Mouse (Mus musculus) midbrain, embryonic 14.5 days (tissue): ENCODE measurements around the gene Ddx6. TPM values are rescaled to one million over a fixed set of nuclear protein-coding genes. Genes with fewer than 3 reads are reported as not detected.
A peak's percentile ranks its signal among the peaks of the same experiment; 100 is the strongest.

Experiments used
- ATAC-seq: fragments of 200-750 bp; cut with Nextera tagmentation; 2 replicates; pipeline ENCODE4 v1.8.0; 2017; ENCODE audit warnings: moderate number of reproducible peaks, moderate library complexity; ENCODE audit not compliant: low FRiP score, low TSS enrichment
- DNase-seq: peaks from one replicate; pipeline ENCODE4 v3.0.0-alpha.2; 2015
- H3K27ac ChIP-seq: fragments of 300-500 bp; sonication (generic); replicated peaks from 2 replicates; pipeline ENCODE4 v1.5.1; 2014; ENCODE audit warnings: mild to moderate bottlenecking, low read depth, low read length, moderate library complexity
- H3K27me3 ChIP-seq: fragments of 300-500 bp; sonication (generic); 2 replicates; pipeline ENCODE4 v1.6.1; 2014; ENCODE audit warnings: low read length, control low read depth, mixed read lengths; ENCODE audit not compliant: control insufficient read depth, insufficient read depth
- H3K36me3 ChIP-seq: fragments of 300-500 bp; sonication (generic); 2 replicates; pipeline ENCODE4 v1.6.1; 2014; ENCODE audit warnings: low read length, control low read depth; ENCODE audit not compliant: control insufficient read depth, insufficient read depth
- H3K4me1 ChIP-seq: fragments of 300-500 bp; sonication (generic); 2 replicates; pipeline ENCODE4 v1.6.1; 2014; ENCODE audit warnings: mild to moderate bottlenecking, antibody characterized with exemption, low read length, control low read depth; ENCODE audit not compliant: control insufficient read depth, insufficient read depth
- H3K4me2 ChIP-seq: fragments of 300-500 bp; sonication (generic); 2 replicates; pipeline ENCODE4 v1.6.1; 2014; ENCODE audit warnings: mild to moderate bottlenecking, low read length, moderate library complexity
- H3K4me3 ChIP-seq: fragments of 300-500 bp; sonication (generic); replicated peaks from 2 replicates; pipeline ENCODE4 v1.5.1; 2014; ENCODE audit warnings: low read depth, low read length
- H3K9ac ChIP-seq: fragments of 300-500 bp; sonication (generic); replicated peaks from 2 replicates; pipeline ENCODE4 v1.6.1; 2014; ENCODE audit warnings: mild to moderate bottlenecking, low read length, moderate library complexity
- H3K9me3 ChIP-seq: fragments of 300-500 bp; sonication (generic); 2 replicates; pipeline ENCODE4 v1.6.1; 2016; ENCODE audit warnings: low read length, control low read depth, mixed read lengths; ENCODE audit not compliant: control insufficient read depth
- WGBS: fragments of 180-500 bp; shearing (Covaris S2); extraction: QIAGEN DNeasy Blood & Tissue Kit; methylation state at CpG from one replicate; pipeline ENCODE4 v1.1.7; 2014; 5-methylcytosine and 5-hydroxymethylcytosine counted together
- polyA plus RNA-seq: library from polyadenylated mRNA; unstranded; fragments of >200 nt; fragmentation: Nextera tagmentation; extraction: Ambion mirVana; gene quantifications from 2 replicates; pipeline ENCODE4 v1.2.1, GENCODE M21; 2014

Gene Ddx6
- polyA plus RNA-seq, 1 experiment from 2014 or later = 26.4 TPM

GRCm38 (mm10) chr9:44589095-44589494, 15.6 kb upstream of the Ddx6 start:
- Histone ChIP-seq H3K9me3 (no peaks in the 10 kb centered on the region), H3K9ac (no peak overlapping the region), H3K4me3 (no peak overlapping the region), H3K27ac (no peak overlapping the region), H3K4me1 (no peaks in the 10 kb centered on the region), H3K27me3 (no peaks in the 10 kb centered on the region), H3K36me3 (no peaks in the 10 kb centered on the region), H3K4me2 (no peak overlapping the region)
- no peak for DNase-seq
- ATAC-seq = no peak

- no peaks in the 10 kb centered on the region for H3K4me1 ChIP-seq
- no peak overlapping the region for H3K4me2 ChIP-seq
- H3K27ac ChIP-seq = no peak overlapping the region
- H3K9ac ChIP-seq = no peak overlapping the region
- no peaks in the 10 kb centered on the region for H3K36me3 ChIP-seq
- DNase-seq = no peak
- WGBS = 9% methylated on average over 2 of the region's 2 CpGs
- no peak overlapping the region for H3K4me3 ChIP-seq
- no peak for ATAC-seq
- H3K9me3 ChIP-seq = no peaks in the 10 kb centered on the region
- no peaks in the 10 kb centered on the region for H3K27me3 ChIP-seq
Measured at GRCm38 (mm10) chr9:44590969-44591368, 13.7 kb upstream of the Ddx6 start.

GRCm38 (mm10) chr9:44591595-44592188, 13.0 kb upstream of the Ddx6 start:
- DNase-seq (no peak), ATAC-seq (no peak)
- Histone ChIP-seq H3K9me3 (no peaks in the 10 kb centered on the region), H3K9ac (no peak overlapping the region), H3K36me3 (no peaks in the 10 kb centered on the region), H3K4me2 (no peak overlapping the region), H3K4me1 (no peaks in the 10 kb centered on the region), H3K27ac (no peak overlapping the region), H3K4me3 (no peak overlapping the region), H3K27me3 (no peaks in the 10 kb centered on the region)
- 78% methylated on average over 7 of the region's 7 CpGs for WGBS

- Histone ChIP-seq H3K9me3 (no peaks in the 10 kb centered on the region), H3K9ac (no peak overlapping the region), H3K4me3 (no peak overlapping the region), H3K27me3 (no peaks in the 10 kb centered on the region), H3K36me3 (no peaks in the 10 kb centered on the region), H3K27ac (no peak overlapping the region), H3K4me2 (no peak overlapping the region), H3K4me1 (no peaks in the 10 kb centered on the region; the same call in 1 of the 2 replicates)
- ATAC-seq (no peak), DNase-seq (no peak)
- WGBS = 84% methylated on average over 4 of the region's 4 CpGs
Measured at GRCm38 (mm10) chr9:44593221-44593620, 11.5 kb upstream of the Ddx6 start.

- ATAC-seq (no peak), DNase-seq (no peak)
- Histone ChIP-seq H3K9me3 (no peaks in the 10 kb centered on the region), H3K4me1 (peaks cover 6% of the 10 kb centered on the region), H3K36me3 (no peaks in the 10 kb centered on the region), H3K27ac (no peak overlapping the region), H3K4me2 (no peak overlapping the region), H3K27me3 (no peaks in the 10 kb centered on the region), H3K4me3 (no peak overlapping the region), H3K9ac (no peak overlapping the region)
- WGBS = 86% methylated on average over 4 of the region's 4 CpGs
Measured at GRCm38 (mm10) chr9:44593886-44594285, 10.8 kb upstream of the Ddx6 start.

GRCm38 (mm10) chr9:44594901-44595536, 9.7 kb upstream of the Ddx6 start:
- H3K4me2 ChIP-seq = no peak overlapping the region
- H3K4me1 ChIP-seq = peaks cover 12% of the 10 kb centered on the region
- H3K27me3 ChIP-seq = no peaks in the 10 kb centered on the region
- H3K4me3 ChIP-seq = no peak overlapping the region
- H3K9ac ChIP-seq = no peak overlapping the region
- WGBS = 81% methylated on average over 9 of the region's 9 CpGs
- no peak for DNase-seq
- H3K9me3 ChIP-seq = no peaks in the 10 kb centered on the region
- no peak for ATAC-seq
- H3K27ac ChIP-seq = no peak overlapping the region
- H3K36me3 ChIP-seq = no peaks in the 10 kb centered on the region

GRCm38 (mm10) chr9:44595537-44595930, 9.2 kb upstream of the Ddx6 start:
- H3K27ac ChIP-seq = no peak overlapping the region
- H3K9me3 ChIP-seq = no peaks in the 10 kb centered on the region
- H3K36me3 ChIP-seq = no peaks in the 10 kb centered on the region
- no peak overlapping the region for H3K9ac ChIP-seq
- WGBS = 61% methylated on average over 1 of the region's 1 CpGs
- DNase-seq (no peak), ATAC-seq (no peak)
- no peak overlapping the region for H3K4me3 ChIP-seq
- H3K4me1 ChIP-seq = peaks cover 12% of the 10 kb centered on the region
- H3K27me3 ChIP-seq = no peaks in the 10 kb centered on the region
- no peak overlapping the region for H3K4me2 ChIP-seq

- WGBS = 86% methylated on average over 2 of the region's 2 CpGs
- Histone ChIP-seq H3K36me3 (no peaks in the 10 kb centered on the region), H3K9ac (no peak overlapping the region), H3K4me2 (no peak overlapping the region), H3K9me3 (no peaks in the 10 kb centered on the region), H3K4me3 (no peak overlapping the region), H3K27ac (no peak overlapping the region), H3K27me3 (no peaks in the 10 kb centered on the region), H3K4me1 (peaks cover 14% of the 10 kb centered on the region)
- ATAC-seq = no peak
- DNase-seq = no peak
Measured at GRCm38 (mm10) chr9:44597742-44598141, 7.0 kb upstream of the Ddx6 start.

GRCm38 (mm10) chr9:44598899-44599495, 5.7 kb upstream of the Ddx6 start:
- Histone ChIP-seq H3K9ac (peak overlapping the region; percentile 17; the same call in 1 of the 2 replicates), H3K27ac (peak overlapping the region; percentile 65), H3K9me3 (no peaks in the 10 kb centered on the region), H3K36me3 (no peaks in the 10 kb centered on the region), H3K27me3 (no peaks in the 10 kb centered on the region), H3K4me3 (0 out of 2 replicates have a peak overlapping the region, but pooled peaks have one; percentile 13), H3K4me2 (peak overlapping the region; percentile 44), H3K4me1 (peaks cover 19% of the 10 kb centered on the region)
- ATAC-seq (peak; percentile 37; the same call in 1 of the 2 replicates), DNase-seq (peak; percentile 80)
- WGBS = 3% methylated on average over 18 of the region's 18 CpGs
